Mouse (Mus musculus) heart, adult 2 months (tissue): ENCODE data around the gene Fam57b.

ENCODE experiments used
- CTCF ChIP-seq: fragments of 200-600 bp; IDR thresholded peaks from 2 replicates; pipeline ENCODE4 v1.8.1; 2022; ENCODE audit warnings: antibody characterized with exemption, mild to moderate bottlenecking, moderate library complexity
- EP300 ChIP-seq: fragments of 200-500 bp; IDR thresholded peaks from 2 replicates; pipeline ENCODE4 v1.6.1; 2011; ENCODE audit warnings: low read depth, low read length, control low read depth; ENCODE audit not compliant: insufficient read depth
- POLR2A ChIP-seq: fragments of 200-500 bp; IDR thresholded peaks from 2 replicates; pipeline ENCODE4 v1.6.1; 2011; ENCODE audit warnings: mild to moderate bottlenecking, low read depth, low read length, control low read depth; ENCODE audit not compliant: insufficient read depth

DNA sequence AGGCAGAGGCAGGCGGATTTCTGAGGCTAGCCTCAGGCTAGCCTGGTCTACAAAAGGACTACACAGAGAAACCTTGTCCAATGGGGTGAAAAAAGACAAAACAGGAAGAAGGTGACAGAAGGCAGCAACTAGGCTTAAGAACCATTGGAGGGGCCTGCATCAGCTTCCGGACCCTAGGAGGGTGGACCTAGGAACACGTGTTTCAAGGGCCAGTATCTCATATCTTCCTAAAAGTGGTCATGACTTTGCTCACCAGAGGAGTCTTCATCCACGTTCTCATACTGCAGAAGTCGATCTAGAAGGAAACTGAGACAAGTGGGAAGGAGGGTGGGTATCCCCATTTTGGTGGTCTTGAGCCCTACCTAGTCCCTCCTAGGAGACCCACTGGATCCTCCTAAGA, 63.5 kb downstream of the Fam57b start:
- no peak for TF ChIP-seq POLR2A
- TF ChIP-seq CTCF: no peak
- no peak for TF ChIP-seq EP300
